Mouse (Mus musculus) heart, embryonic 16.5 days (tissue): Measurements from ENCODE around the gene Txlng. TPM values are rescaled to one million over a fixed set of nuclear protein-coding genes. Genes with fewer than 3 reads are reported as not detected.
A peak's percentile ranks its signal among the peaks of the same experiment; 100 is the strongest.

Experiments
- ATAC-seq: fragments of 200-750 bp; cut with Nextera tagmentation; replicated peaks from 2 replicates; pipeline ENCODE4 v1.8.0; 2017; ENCODE audit warnings: moderate number of reproducible peaks; ENCODE audit not compliant: insufficient read depth, low FRiP score; ENCODE audit errors: extremely low read depth
- H3K27ac ChIP-seq: fragments of 300-500 bp; sonication (generic); 2 replicates; pipeline ENCODE4 v1.5.1; 2014; ENCODE audit warnings: mild to moderate bottlenecking, low read length, control low read depth, moderate library complexity
- H3K27me3 ChIP-seq: fragments of 300-500 bp; sonication (generic); 2 replicates; pipeline ENCODE4 v1.6.1; 2014; ENCODE audit warnings: low read length, mixed read lengths; ENCODE audit not compliant: control insufficient read depth, insufficient read depth
- H3K36me3 ChIP-seq: fragments of 300-500 bp; sonication (generic); 2 replicates; pipeline ENCODE4 v1.6.1; 2014; ENCODE audit not compliant: control insufficient read depth, insufficient read depth
- H3K4me1 ChIP-seq: fragments of 300-500 bp; sonication (generic); 2 replicates; pipeline ENCODE4 v1.6.1; 2014; ENCODE audit warnings: low read length, mixed read lengths; ENCODE audit not compliant: control insufficient read depth, insufficient read depth
- H3K4me2 ChIP-seq: fragments of 300-500 bp; sonication (generic); 2 replicates; pipeline ENCODE4 v1.6.1; 2014; ENCODE audit warnings: low read depth, mild to moderate bottlenecking, control low read depth, low read length
- H3K4me3 ChIP-seq: fragments of 300-500 bp; sonication (generic); 2 replicates; pipeline ENCODE4 v1.5.1; 2014; ENCODE audit warnings: mild to moderate bottlenecking, control low read depth, low read length
- H3K9ac ChIP-seq: fragments of 300-500 bp; sonication (generic); 2 replicates; pipeline ENCODE4 v1.6.1; 2014; ENCODE audit warnings: low read length, control low read depth
- H3K9me3 ChIP-seq: fragments of 300-500 bp; sonication (generic); replicated peaks from 2 replicates; pipeline ENCODE4 v1.6.1; 2016; ENCODE audit warnings: low read length; ENCODE audit not compliant: control insufficient read depth
- WGBS: fragments of 180-500 bp; shearing (Covaris S2); extraction: QIAGEN DNeasy Blood & Tissue Kit; methylation state at CpG from one replicate; pipeline ENCODE4 v1.1.7; 2014; 5-methylcytosine and 5-hydroxymethylcytosine counted together
- polyA plus RNA-seq: library from polyadenylated mRNA; unstranded; fragments of >200 nt; fragmentation: Nextera tagmentation; extraction: Ambion mirVana; gene quantifications from 2 replicates; pipeline ENCODE4 v1.2.1, GENCODE M21; 2015

Txlng gene
- polyA plus RNA-seq, 1 experiment from 2014 or later = 12.0 TPM

DNA sequence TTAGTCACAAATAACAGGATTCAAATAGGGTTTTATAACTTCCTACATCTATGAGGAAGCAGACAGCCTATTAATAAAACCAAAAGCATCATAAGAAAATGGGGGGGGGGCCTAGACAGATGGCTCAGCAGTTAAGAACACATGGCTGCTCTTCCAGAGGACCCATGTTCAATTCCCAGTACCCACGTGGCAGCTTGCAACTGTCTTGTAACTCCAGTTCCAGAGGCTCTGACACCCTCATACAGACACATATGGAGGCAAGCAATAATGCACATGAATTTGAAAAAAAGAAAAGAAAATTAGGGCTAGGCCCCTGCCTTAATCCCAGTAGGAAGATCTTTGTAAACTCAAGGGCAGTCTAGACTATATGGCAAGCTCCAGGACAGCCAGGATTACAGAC lies 40.9 kb downstream of the Txlng start:
- WGBS = 60% methylated on average over 1 of the region's 1 CpGs
- Histone ChIP-seq H3K27me3 (no peaks in the 10 kb centered on the region), H3K4me2 (no peak overlapping the region)

DNA sequence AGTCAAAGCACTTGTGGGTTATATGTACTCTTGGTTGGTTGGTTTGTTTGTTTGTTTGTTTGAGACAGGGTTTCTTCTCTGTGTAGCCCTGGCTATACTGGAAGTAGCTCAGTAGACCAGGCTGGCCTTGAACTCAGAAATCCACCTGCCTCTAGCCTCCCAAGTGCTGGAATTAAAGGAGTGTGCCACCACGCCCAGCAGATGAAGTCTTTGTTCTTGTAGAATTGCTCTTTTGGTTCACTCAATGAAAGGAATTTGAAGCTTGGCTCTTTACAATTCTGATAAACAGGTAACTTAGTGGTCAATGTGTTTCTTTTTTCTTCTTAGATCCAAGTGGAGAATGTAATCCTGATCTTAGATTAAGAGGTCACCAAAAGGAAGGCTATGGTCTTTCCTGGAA lies 58.5 kb downstream of the Txlng start:
- Histone ChIP-seq H3K9ac (no peak overlapping the region), H3K4me1 (peaks cover 2% of the 10 kb centered on the region; the same call in 1 of the 2 replicates), H3K9me3 (no peaks in the 10 kb centered on the region), H3K27ac (no peak overlapping the region), H3K27me3 (no peaks in the 10 kb centered on the region), H3K4me3 (no peak overlapping the region), H3K36me3 (peaks cover 18% of the 10 kb centered on the region), H3K4me2 (no peak overlapping the region)
- 67% methylated on average over 1 of the region's 1 CpGs for WGBS
- ATAC-seq = no peak

More for the DNA sequence above, 40.9 kb downstream of the Txlng start:
- no peaks in the 10 kb centered on the region for H3K9me3 ChIP-seq
- no peak overlapping the region for H3K27ac ChIP-seq
- H3K4me1 ChIP-seq = no peaks in the 10 kb centered on the region
- H3K9ac ChIP-seq = no peak overlapping the region
- H3K4me3 ChIP-seq = no peak overlapping the region
- H3K36me3 ChIP-seq = no peaks in the 10 kb centered on the region; the same call in none of the 2 replicates
- ATAC-seq = no peak

DNA sequence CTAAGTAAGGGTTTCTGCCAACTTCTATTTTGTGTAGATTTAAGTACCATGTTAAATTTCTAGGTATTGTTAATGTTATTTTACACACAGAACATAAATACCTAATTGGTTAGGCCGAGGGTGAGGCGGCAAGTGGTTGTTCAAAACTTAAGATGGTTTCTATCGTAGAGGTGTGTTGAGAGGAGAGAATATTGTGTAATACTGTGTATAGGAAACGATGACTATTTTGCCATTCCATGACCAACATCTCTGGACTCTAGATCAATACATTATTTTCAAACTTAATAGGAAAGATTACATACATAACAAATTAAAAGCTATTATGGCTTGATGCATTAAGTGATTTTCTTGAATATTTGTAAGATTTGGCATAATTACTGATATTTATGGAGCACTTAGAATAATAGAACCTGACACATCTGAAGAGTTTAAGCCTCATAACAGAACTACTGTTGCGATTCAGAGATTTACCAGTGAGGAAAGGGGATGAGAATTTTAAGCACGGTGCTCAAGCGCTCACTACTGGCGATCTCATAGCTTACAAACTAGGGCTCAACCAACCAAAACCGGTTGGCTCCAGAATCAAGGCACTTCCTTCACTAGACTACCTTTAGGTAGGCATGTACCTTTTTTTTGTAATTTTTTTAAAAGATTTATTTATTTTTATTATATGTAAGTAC lies 67.4 kb downstream of the Txlng start:
- peak overlapping the region; percentile 94; the same call in 1 of the 2 replicates for H3K27ac ChIP-seq
- no peaks in the 10 kb centered on the region for H3K9me3 ChIP-seq
- peak overlapping the region; percentile 88 for H3K9ac ChIP-seq
- H3K4me2 ChIP-seq = peak overlapping the region; percentile 59
- peaks cover 5% of the 10 kb centered on the region for H3K4me1 ChIP-seq
- H3K4me3 ChIP-seq = peak overlapping the region; percentile 71
- H3K36me3 ChIP-seq = peaks cover 3% of the 10 kb centered on the region; the same call in 1 of the 2 replicates
- WGBS = 21% methylated on average over 9 of the region's 9 CpGs
- no peaks in the 10 kb centered on the region for H3K27me3 ChIP-seq
- no peak for ATAC-seq

- no peaks in the 10 kb centered on the region for H3K9me3 ChIP-seq
- H3K4me2 ChIP-seq = peak overlapping the region; percentile 59
- WGBS = 7% methylated on average over 44 of the region's 50 CpGs
- H3K4me3 ChIP-seq = peak overlapping the region; percentile 71
- no peak for ATAC-seq
- H3K27me3 ChIP-seq = no peaks in the 10 kb centered on the region
- peaks cover 5% of the 10 kb centered on the region for H3K4me1 ChIP-seq
- peak overlapping the region; percentile 94 for H3K27ac ChIP-seq
- peak overlapping the region; percentile 88 for H3K9ac ChIP-seq
- no peaks in the 10 kb centered on the region for H3K36me3 ChIP-seq
These were observed 68.2 kb downstream of the Txlng start for GRCm38 (mm10) chrX:162760958-162761515.

- Histone ChIP-seq H3K4me3 (peak within 1 kb of the TSS; percentile 71), H3K9ac (peak within 1 kb of the TSS; percentile 88), H3K4me1 (peaks cover 5% of the 10 kb centered on the region), H3K27me3 (no peaks in the 10 kb centered on the region), H3K4me2 (peak within 1 kb of the TSS; percentile 61), H3K36me3 (no peaks in the 10 kb centered on the region), H3K27ac (peak within 1 kb of the TSS; percentile 95), H3K9me3 (no peaks in the 10 kb centered on the region)
- 12% methylated on average over 45 of the region's 100 CpGs for WGBS
- ATAC-seq = peak; percentile 95
These were observed 68.9 kb downstream of the Txlng start, which contains the start of gene Rbbp7 for GRCm38 (mm10) chrX:162760115-162760942. Gene Rbbp7, plus strand, starts transcription at chrX:162760402.

GRCm38 (mm10) chrX:162759251-162760114 lies 69.8 kb downstream of the Txlng start:
- Histone ChIP-seq H3K4me3 (peak overlapping the region; percentile 46), H3K9ac (peak overlapping the region; percentile 65), H3K27me3 (no peaks in the 10 kb centered on the region), H3K4me2 (peak overlapping the region; percentile 61), H3K4me1 (peaks cover 5% of the 10 kb centered on the region), H3K9me3 (no peaks in the 10 kb centered on the region), H3K27ac (peak overlapping the region; percentile 95), H3K36me3 (no peaks in the 10 kb centered on the region)
- WGBS = 17% methylated on average over 25 of the region's 32 CpGs
- ATAC-seq = 0 out of 2 replicates have a peak, but pooled peaks have one; percentile 12

DNA sequence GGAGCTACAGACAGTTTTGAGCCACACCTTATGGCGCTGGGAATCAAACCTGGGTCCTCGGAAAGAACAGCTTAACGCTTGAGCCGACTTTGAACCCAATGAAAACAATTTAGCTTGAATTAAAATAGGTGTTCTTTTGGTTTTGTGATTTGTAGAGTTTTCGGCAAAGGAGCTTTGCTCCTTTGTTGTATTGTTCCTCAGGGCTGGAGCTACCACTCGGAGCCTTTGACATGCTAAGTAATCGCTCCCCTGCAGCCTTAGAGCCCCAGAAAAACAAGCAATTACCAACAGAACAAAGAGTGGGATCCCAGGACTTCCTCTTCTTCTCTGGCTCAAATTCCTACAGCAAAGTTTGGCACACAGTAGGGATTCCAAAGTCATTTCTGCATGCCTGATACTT lies 73.2 kb downstream of the Txlng start:
- no peaks in the 10 kb centered on the region for H3K9me3 ChIP-seq
- no peak overlapping the region for H3K9ac ChIP-seq
- H3K4me3 ChIP-seq = no peak overlapping the region
- no peak overlapping the region for H3K27ac ChIP-seq
- ATAC-seq = no peak
- no peaks in the 10 kb centered on the region for H3K27me3 ChIP-seq
- peaks cover 3% of the 10 kb centered on the region; the same call in 1 of the 2 replicates for H3K4me1 ChIP-seq
- no peaks in the 10 kb centered on the region for H3K36me3 ChIP-seq
- WGBS = 61% methylated on average over 7 of the region's 7 CpGs
- no peak overlapping the region for H3K4me2 ChIP-seq

DNA sequence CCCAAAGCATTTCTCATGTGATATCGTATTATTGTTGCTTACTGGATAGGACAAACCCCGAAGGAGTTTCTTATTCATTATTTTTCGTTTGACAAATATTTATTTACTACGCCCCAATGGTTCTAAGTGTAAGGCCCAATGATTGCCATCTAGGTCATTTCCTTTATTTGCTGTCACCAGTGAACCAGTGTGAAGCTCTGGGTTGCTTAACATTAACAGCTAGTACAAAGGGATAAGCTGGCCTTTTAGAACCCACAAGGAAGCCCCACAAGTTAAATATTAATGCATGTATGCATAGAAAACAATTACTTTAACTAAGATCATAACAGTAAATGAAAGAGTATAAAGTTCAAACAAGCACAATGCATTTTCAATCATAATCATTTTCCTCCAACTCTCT lies 74.9 kb downstream of the Txlng start:
- Histone ChIP-seq H3K9ac (no peak overlapping the region), H3K36me3 (no peaks in the 10 kb centered on the region), H3K4me1 (peaks cover 3% of the 10 kb centered on the region; the same call in 1 of the 2 replicates), H3K9me3 (no peaks in the 10 kb centered on the region), H3K4me3 (no peak overlapping the region), H3K27me3 (no peaks in the 10 kb centered on the region), H3K4me2 (no peak overlapping the region), H3K27ac (no peak overlapping the region)
- WGBS = 85% methylated on average over 4 of the region's 4 CpGs
- ATAC-seq = no peak
